Mouse (Mus musculus) kidney, embryonic 14.5 days (tissue): Measurements from ENCODE around the gene Bricd5. TPM values are rescaled to one million over a fixed set of nuclear protein-coding genes. Genes with fewer than 3 reads are reported as not detected.
A peak's percentile ranks its signal among the peaks of the same experiment; 100 is the strongest.
"Not testable (repeated sequence)": the region's sequence is repeated elsewhere in the genome, so short reads cannot be mapped to it uniquely, and the experiment has no call there.

Experiments
- ATAC-seq: fragments of 200-750 bp; cut with Nextera tagmentation; 2 replicates; pipeline ENCODE4 v1.8.0; 2017; ENCODE audit warnings: moderate number of reproducible peaks, mild to moderate bottlenecking, moderate TSS enrichment, moderate library complexity; ENCODE audit not compliant: low FRiP score, low TSS enrichment
- H3K27ac ChIP-seq: fragments of 300-500 bp; sonication (generic); 2 replicates; pipeline ENCODE4 v1.5.1; 2014; ENCODE audit warnings: low read depth, mild to moderate bottlenecking, low read length, moderate library complexity, mixed read lengths
- H3K27me3 ChIP-seq: fragments of 300-500 bp; sonication (generic); 2 replicates; pipeline ENCODE4 v1.6.1; 2014; ENCODE audit warnings: mild to moderate bottlenecking, low read length; ENCODE audit not compliant: control insufficient read depth, insufficient read depth
- H3K36me3 ChIP-seq: fragments of 300-500 bp; sonication (generic); 2 replicates; pipeline ENCODE4 v1.6.1; 2014; ENCODE audit warnings: low read length, mixed read lengths; ENCODE audit not compliant: control insufficient read depth, insufficient read depth
- H3K4me1 ChIP-seq: fragments of 300-500 bp; sonication (generic); 2 replicates; pipeline ENCODE4 v1.6.1; 2014; ENCODE audit warnings: low read length, mixed read lengths; ENCODE audit not compliant: control insufficient read depth, insufficient read depth
- H3K4me2 ChIP-seq: fragments of 300-500 bp; sonication (generic); replicated peaks from 2 replicates; pipeline ENCODE4 v1.6.1; 2014; ENCODE audit warnings: low read depth, mild to moderate bottlenecking, low read length
- H3K4me3 ChIP-seq: fragments of 300-500 bp; sonication (generic); 2 replicates; pipeline ENCODE4 v1.5.1; 2014; ENCODE audit warnings: mild to moderate bottlenecking, low read length
- H3K9ac ChIP-seq: fragments of 300-500 bp; sonication (generic); 2 replicates; pipeline ENCODE4 v1.6.1; 2014; ENCODE audit warnings: low read depth, mild to moderate bottlenecking, low read length, moderate library complexity
- H3K9me3 ChIP-seq: fragments of 300-500 bp; sonication (generic); 2 replicates; pipeline ENCODE4 v1.6.1; 2016; ENCODE audit warnings: low read length; ENCODE audit not compliant: control insufficient read depth
- WGBS: fragments of 180-500 bp; shearing (Covaris S2); extraction: QIAGEN DNeasy Blood & Tissue Kit; methylation state at CpG from one replicate; pipeline ENCODE4 v1.1.7; 2014; 5-methylcytosine and 5-hydroxymethylcytosine counted together
- polyA plus RNA-seq: library from polyadenylated mRNA; unstranded; fragments of >200 nt; fragmentation: Nextera tagmentation; extraction: Ambion mirVana; gene quantifications from 2 replicates; pipeline ENCODE4 v1.2.1, GENCODE M21; 2014

The Bricd5 gene
- polyA plus RNA-seq, 1 experiment from 2014 or later: 1.6 TPM

DNA sequence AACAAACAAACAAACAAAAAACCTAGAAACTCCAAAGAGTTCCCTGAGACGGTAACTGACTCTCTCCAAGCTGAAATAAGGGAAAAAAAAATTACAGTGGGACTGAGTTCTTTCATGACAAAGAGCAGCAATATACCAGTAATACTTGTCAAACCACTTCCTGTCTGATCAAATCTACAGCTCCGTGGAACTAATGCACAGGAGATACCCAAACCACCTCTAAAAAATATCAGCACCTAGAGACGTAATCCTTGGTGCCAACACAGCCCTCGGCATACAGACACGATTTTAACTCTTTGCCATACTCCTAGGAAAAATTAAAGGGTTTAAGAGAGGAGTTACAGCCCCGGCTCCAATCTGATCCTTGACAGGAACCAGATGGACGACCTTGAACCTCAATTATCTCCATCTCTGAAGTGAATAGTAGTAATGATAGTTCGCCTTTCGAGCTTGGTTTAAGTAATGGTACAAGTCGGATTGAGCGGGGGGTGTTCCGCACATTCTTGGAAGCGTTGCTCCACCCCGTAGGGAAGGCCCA is 19.4 kb upstream of the Bricd5 start:
- peak overlapping the region; percentile 83 for H3K9ac ChIP-seq
- peaks cover 23% of the 10 kb centered on the region for H3K36me3 ChIP-seq
- no peaks in the 10 kb centered on the region for H3K27me3 ChIP-seq
- peak overlapping the region; percentile 95 for H3K27ac ChIP-seq
- H3K4me2 ChIP-seq: peak overlapping the region; percentile 67
- WGBS: 6% methylated on average over 14 of the region's 14 CpGs
- peaks cover 6% of the 10 kb centered on the region; the same call in 1 of the 2 replicates for H3K4me1 ChIP-seq
- no peaks in the 10 kb centered on the region for H3K9me3 ChIP-seq
- 0 out of 2 replicates have a peak, but pooled peaks have one; percentile 0 for ATAC-seq
- H3K4me3 ChIP-seq: peak overlapping the region; percentile 73

DNA sequence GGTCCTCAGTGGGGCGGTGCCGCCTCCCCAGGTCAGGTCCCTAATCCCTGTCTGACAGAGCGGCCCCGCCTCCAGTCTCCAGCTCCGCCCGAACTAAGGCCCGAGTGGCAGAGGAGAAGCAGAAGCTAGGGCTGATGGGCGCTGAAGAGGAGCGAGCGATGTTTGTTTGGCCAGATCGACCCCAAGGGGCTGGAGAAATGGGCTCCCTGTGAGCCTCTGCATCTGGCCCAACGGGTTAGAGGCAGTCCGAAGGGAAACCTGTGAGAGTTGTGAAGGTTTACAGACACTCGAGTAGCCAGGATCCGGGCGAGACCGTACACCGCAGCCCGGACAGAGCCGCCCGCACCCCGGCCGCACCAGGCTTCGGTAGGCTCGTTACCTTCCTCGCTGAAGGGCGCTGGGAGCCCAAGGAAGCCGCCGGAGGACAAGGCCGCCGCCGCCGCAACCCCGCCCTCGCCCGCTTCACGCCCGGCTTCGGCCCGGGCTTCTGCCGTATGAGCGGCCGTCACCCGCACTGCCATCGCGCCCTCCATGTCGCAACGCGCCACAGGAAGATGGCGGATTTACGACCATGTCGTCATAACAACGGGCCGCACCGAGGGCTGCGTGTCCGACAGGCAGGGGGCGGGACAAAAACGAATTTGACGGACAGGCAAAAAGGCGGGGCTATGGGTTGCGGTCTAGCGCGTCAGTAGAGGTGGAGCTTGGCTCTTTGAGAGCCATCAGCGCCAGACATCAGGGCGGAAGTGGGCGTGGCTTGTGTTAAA is 18.7 kb upstream of the Bricd5 start:
- WGBS: under 1% methylated on average over 63 of the region's 67 CpGs
- Histone ChIP-seq H3K9ac (peak overlapping the region; percentile 83), H3K4me3 (peak overlapping the region; percentile 73), H3K27me3 (no peaks in the 10 kb centered on the region), H3K27ac (peak overlapping the region; percentile 95), H3K4me1 (peaks cover 6% of the 10 kb centered on the region; the same call in 1 of the 2 replicates), H3K36me3 (peaks cover 16% of the 10 kb centered on the region), H3K9me3 (no peaks in the 10 kb centered on the region), H3K4me2 (peak overlapping the region; percentile 67)
- peak; percentile 96 for ATAC-seq

DNA sequence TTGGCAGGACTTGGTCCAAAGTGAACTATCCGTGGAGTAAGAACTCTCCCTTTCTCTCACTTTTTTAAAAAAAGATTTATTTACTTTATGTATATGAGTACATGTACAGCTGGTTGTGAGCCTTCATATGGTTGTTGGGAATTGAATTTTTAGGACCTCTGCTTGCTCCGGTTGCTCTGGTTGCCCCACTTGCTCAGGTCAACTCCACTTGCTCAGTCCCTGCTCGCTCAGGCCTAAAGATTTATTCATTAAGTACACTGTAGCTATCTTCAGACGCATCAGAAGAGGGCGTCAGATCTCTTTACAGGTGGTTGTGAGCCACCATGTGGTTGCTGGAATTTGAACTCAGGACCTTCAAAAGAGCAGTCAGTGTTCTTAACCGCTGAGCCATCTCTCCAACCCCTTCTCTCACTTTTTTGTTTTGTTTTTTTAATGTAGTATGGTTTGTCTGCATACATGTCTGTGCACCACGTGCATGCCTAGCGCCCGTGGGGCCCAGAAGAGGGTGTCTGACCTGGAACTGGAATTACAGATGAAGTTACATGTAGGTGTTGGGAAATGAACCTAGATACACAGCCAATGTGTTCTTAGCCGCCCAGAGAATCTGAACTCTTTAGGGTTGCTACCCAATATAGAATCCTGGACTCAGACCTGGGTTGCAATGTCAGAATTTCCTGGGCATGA is 18.0 kb upstream of the Bricd5 start:
- H3K4me3 ChIP-seq: peak overlapping the region; percentile 73
- not testable (repeated sequence) for H3K36me3 ChIP-seq, H3K4me1 ChIP-seq, H3K27me3 ChIP-seq, H3K9ac ChIP-seq, H3K9me3 ChIP-seq
- WGBS: 45% methylated on average over 10 of the region's 10 CpGs
- peak overlapping the region; percentile 67; the same call in 1 of the 2 replicates for H3K4me2 ChIP-seq
- ATAC-seq: peak; percentile 13
- peak overlapping the region; percentile 26; the same call in 1 of the 2 replicates for H3K27ac ChIP-seq

DNA sequence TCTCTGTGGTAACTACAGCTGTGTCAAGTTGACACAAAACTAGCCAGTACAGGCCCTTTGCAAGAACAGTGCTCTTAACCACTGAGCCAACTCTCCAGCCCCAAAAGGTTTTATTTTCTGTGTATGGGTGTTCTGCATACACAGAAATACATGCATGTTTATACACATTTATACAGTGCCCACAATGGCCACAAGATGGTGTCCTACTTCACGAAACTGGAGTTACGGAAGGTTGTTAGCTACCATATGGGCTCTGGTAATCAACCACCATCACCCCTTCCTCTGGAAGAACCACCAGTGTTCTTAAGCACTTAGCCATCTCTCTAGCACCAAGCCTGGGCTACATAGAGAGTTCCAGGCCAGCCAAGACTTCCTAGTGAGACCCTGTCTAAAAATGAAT is 12.1 kb upstream of the Bricd5 start:
- no peak overlapping the region for H3K4me3 ChIP-seq
- H3K27me3 ChIP-seq: no peaks in the 10 kb centered on the region
- H3K4me1 ChIP-seq: no peaks in the 10 kb centered on the region
- H3K9me3 ChIP-seq: no peaks in the 10 kb centered on the region
- no peak overlapping the region for H3K4me2 ChIP-seq
- H3K27ac ChIP-seq: no peak overlapping the region
- no peak for ATAC-seq
- no peaks in the 10 kb centered on the region for H3K36me3 ChIP-seq
- WGBS: 65% methylated on average over 2 of the region's 2 CpGs
- no peak overlapping the region for H3K9ac ChIP-seq

DNA sequence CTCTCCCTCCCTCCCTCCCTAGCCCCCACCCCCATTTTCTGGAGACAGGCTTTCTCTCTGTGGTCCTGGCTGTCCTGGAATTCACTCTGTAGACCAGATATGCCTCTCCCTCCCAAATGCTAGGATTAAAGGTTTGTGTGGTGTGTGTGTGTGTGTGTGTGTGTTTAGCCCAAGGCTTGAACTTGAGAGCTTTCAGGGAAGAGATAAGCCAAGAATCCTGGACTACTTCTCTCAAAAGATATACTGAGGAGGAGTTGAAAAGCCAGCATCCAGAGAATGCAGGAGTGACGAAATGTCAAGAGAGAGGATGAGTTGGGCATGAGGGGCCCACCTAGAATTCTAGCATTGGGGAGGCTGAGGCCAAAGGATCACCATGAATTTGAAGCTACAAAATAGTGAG is 10.8 kb upstream of the Bricd5 start:
- Histone ChIP-seq H3K4me3 (no peak overlapping the region), H3K27me3 (no peaks in the 10 kb centered on the region), H3K27ac (no peak overlapping the region), H3K4me1 (no peaks in the 10 kb centered on the region), H3K9ac (no peak overlapping the region), H3K4me2 (no peak overlapping the region), H3K36me3 (no peaks in the 10 kb centered on the region), H3K9me3 (no peaks in the 10 kb centered on the region)
- no peak for ATAC-seq
- WGBS: 63% methylated on average over 1 of the region's 1 CpGs

DNA sequence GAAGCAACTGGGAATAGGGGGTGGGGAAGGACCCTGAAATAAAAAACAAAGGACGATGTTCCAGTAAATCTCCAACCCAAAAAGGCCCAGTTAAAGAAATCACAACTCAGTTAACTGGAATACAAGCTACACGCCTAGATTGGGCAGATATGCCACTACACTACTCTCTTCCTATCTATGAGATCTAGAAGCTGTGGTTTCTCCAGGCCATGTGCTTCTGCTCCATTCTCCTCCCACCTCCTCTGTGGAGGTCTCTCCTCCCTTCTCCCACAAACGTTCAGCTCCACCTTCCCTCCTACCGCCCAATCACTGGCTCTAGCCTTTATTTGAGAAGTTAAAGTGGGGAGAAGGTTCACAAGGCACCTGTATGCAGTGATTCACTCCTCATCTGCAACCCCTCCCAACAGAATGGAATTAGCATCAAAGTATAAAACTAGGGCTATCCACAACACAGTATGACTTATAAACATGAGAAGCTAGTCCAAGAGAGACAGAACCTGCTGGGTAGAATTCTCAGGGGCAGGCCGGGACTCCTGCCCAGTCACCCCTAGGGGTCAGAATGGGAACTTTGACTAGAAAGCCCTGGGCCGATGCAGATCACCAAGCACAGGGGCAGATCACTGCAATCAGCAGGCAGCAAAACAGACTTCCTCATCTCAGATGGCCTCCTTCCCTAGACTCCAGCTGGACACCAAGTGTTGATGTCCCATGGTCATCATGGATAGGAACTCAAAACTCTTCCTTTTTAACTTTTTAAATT is 10.1 kb upstream of the Bricd5 start:
- WGBS: 58% methylated on average over 6 of the region's 6 CpGs
- Histone ChIP-seq H3K36me3 (no peaks in the 10 kb centered on the region), H3K4me1 (no peaks in the 10 kb centered on the region), H3K27me3 (no peaks in the 10 kb centered on the region), H3K9ac (no peak overlapping the region), H3K4me3 (no peak overlapping the region), H3K4me2 (no peak overlapping the region), H3K27ac (no peak overlapping the region), H3K9me3 (no peaks in the 10 kb centered on the region)
- ATAC-seq: 0 out of 2 replicates have a peak, but pooled peaks have one; percentile 24

DNA sequence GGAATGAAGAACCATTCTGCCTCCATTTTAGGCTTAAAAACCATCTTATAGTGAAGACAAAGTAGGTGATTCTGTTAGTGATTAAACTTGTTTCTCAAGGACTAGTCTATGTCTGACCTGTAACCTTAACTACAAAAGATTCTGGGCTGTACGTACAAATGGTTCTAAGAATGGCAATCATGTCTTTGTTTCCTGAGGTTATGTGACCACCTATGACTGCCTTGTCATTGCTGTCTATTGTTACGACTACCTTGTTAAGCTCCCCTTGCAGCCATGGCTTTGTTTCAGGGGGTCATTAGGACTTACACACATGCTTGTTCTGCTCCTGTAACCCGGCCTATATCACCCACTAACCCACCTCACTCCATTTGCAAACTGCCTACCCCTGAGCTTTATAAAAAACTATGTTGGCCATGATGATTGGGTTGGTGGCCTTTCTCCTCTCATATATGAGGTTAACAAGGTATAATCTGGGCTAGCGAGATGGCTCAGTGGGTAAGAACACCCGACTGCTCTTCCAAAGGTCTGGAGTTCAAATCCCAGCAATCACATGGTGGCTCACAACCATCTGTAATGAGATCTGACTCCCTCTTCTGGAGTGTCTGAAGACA is 4.9 kb upstream of the Bricd5 start:
- H3K9me3 ChIP-seq: no peaks in the 10 kb centered on the region
- H3K27ac ChIP-seq: no peak overlapping the region
- peaks cover 2% of the 10 kb centered on the region for H3K36me3 ChIP-seq
- H3K9ac ChIP-seq: no peak overlapping the region
- no peak for ATAC-seq
- no peak overlapping the region for H3K4me2 ChIP-seq
- no peak overlapping the region for H3K4me3 ChIP-seq
- 90% methylated on average over 5 of the region's 5 CpGs for WGBS
- H3K27me3 ChIP-seq: no peaks in the 10 kb centered on the region
- H3K4me1 ChIP-seq: peaks cover 27% of the 10 kb centered on the region

DNA sequence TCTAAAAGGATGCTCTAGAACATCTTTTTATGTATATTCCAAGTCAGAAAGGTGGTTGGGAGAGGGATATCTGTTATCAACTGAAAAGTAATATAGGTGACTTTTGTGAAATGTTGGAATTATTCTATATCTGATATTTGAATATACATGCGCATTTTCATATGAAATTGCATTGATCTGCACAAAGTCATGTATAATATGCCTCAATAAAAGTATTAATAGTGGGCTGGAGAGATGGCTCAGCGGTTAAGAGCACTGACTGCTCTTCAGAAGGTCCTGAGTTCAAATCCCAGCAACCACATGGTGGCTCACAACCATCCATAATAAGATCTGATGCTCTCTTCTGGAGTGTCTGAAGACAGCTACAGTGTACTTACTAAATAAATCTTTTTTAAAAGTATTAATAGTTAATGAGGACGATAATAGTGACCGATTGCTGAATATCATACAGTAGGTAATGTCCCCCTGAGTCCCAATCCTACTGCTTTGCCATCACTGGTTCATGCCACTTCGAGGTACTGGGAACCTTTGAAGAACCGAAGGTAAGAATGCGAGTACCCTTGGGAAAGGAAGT is 4.3 kb upstream of the Bricd5 start:
- H3K27ac ChIP-seq: peak overlapping the region; percentile 60; the same call in 1 of the 2 replicates
- WGBS: 14% methylated on average over 7 of the region's 7 CpGs
- peak overlapping the region; percentile 86 for H3K4me3 ChIP-seq
- H3K9ac ChIP-seq: peak overlapping the region; percentile 81
- H3K9me3 ChIP-seq: no peaks in the 10 kb centered on the region
- H3K4me2 ChIP-seq: peak overlapping the region; percentile 98
- peaks cover 9% of the 10 kb centered on the region for H3K36me3 ChIP-seq
- peaks cover 34% of the 10 kb centered on the region for H3K4me1 ChIP-seq
- no peak for ATAC-seq
- H3K27me3 ChIP-seq: no peaks in the 10 kb centered on the region
